Mouse (Mus musculus): ENCODE results near the gene 1810065E05Rik.

Gene 1810065E05Rik

DNA sequence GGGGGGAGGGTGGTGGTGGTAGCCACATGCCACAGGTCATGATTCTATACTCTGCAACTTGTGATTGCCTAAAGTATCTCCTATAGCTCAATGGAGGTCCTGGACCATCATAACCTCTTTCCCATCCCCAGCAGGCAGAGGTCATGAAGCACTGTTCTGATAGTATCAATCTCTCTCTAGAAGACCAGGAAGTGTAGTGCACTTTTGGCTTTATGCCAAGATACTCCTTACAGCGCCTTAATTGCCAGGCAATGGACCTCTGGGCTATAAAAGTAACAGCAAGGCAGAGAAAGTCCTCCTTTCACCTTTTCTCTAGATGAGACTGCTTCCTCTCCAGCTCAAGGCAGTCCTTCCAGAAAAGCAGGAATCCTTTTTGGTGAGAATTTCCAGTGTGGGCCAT, at the start of gene 1810065E05Rik:
Gene 1810065E05Rik (plus strand): TSS at position 297 of the 400 bp plus-strand sequence.
- no peak for DNase-seq (ENCODE audit: extremely low read depth, insufficient read length, low spot score)

DNA sequence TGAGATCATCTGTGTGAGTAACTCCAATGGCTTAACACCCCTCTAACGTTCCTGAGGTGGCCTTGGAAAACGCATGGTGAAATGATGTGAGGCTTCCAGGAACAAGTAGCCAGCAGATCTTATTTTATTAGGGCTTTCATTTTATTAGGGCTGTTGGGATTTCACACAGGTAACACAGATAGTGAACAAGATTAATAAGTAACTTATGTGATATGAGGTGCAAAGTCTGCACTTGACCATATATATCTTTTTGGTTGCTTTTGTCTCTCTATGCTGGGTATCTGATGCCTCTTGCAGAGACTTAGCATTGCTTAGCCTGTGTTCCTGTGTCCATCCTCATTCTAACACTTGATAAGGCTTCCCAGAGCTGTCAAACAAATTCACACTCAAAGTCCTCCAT, 43.6 kb upstream of the 1810065E05Rik start:
- DNase-seq (ENCODE audit: extremely low read depth, insufficient read length, low spot score): no peak

DNA sequence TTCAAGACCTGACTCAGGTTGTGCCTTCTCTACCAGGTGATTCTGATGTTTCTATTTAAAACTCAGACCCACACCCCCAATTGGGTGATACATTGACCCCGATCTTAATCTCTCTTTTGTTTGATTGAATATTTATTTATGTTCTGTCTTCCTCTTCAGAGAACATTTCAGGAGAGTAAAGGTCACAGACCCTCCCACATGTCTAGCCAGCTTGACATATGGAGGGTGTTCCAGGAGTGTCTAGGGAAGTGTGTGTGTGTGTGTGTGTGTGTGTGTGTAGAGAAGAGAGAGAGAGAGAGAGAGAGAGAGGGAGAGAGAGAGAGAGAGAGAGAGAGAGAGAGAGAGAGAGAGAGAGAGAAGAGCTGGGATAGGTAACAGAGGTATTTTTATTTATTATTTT, 43.2 kb upstream of the 1810065E05Rik start:
- DNase-seq (ENCODE audit: extremely low read depth, insufficient read length, low spot score): no peak

DNA sequence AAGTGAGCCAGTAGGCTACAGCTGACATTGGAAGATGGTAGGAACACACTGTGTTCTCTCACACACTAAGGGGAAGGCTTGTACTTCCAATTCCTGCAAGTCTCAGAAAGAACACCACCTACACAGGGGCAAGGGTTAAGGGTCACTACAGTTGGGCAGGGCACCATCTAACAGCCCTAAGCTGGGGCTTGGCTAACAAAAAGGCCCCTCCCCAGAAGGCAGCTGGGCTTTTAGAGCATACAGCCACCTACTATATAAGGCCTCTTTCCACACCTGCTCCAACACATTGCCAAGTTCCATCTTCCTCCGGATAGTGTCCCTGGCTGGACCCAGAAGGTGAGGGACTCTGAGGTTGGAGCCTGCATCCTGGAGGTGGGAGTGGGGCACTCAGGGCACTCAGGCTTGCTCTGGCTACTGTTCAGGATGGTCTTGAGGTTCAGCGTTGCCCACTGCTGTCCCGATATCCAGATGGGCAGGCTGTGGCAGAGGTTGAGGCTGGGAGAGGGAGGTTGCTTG, 42.1 kb upstream of the 1810065E05Rik start, which contains the start of gene Lypd8:
Gene Lypd8 (plus strand): TSS at position 281 of the 516 bp plus-strand sequence.
- DNase-seq (ENCODE audit: extremely low read depth, insufficient read length, low spot score): no peak

DNA sequence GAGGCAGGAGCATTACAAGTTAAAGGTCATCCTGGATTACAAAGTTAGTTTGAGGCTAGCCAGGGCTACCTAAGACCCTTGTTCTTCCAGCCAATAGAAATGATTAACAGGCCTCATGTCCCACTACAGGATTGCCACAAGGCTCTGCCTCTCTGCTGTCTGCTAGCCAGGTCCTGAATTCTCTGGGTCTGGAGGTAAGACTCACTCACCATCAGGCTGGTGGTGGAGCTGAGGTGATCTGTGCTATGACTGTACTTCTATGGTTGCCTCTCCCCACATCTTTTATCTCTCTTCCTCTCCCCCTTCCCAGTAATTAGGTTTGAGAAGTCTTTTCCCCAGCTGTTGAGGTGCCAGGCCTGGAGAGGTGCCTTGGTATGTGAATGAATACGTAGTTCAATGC, 41.4 kb upstream of the 1810065E05Rik start:
- DNase-seq (ENCODE audit: extremely low read depth, insufficient read length, low spot score): no peak

DNA sequence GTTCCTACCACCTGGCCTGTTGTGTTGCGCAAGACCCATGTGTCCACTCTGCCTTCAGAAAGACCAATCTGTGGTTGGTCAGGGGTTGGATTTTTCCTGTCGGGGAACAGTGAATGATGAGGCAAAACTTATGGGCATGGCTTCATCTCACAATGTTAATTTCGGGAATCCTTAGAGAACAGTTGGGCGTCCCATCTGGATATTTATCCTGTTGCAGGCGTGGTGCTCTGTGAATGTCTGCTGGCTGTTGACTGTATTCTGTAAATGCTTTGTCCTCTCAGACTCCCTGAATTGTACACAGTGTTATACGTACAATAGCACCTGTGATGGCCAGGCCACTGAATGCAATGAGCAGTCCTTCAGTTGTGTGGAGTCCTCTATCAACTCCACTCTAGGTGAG, 38.4 kb upstream of the 1810065E05Rik start:
- no peak for DNase-seq (ENCODE audit: extremely low read depth, insufficient read length, low spot score)

DNA sequence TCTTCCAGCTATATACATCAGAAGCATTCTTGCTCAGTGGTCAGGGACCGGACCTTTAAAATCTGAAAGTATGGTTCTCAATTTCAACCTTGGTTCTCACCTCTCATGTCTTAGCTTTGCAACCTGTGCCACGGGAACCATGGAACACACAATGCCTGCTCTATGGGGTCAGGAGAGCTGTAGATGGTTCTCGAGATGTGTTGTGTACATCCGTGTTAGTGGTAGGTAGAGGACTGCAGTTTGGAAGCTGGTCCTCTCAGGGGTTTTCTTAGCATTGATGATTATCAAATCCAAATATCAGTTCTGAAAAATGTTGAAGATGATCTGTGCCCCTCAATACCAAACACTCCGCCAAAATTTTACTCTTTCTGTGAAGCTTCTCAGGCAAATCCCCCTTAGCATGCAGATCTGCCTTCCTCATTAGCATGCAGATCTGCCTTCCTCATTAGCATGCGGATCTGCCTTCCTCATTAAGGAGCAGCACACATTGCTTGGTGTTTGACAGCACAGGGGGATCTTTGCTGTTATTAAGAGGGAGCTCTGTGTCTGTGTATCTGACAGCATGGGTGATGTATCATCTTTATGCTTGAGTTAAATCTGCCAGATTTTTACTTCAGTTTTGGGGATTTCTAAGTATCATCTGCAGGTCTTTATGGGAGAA, 20.8 kb upstream of the 1810065E05Rik start:
- DNase-seq (ENCODE audit: extremely low read depth, insufficient read length, low spot score): no peak

DNA sequence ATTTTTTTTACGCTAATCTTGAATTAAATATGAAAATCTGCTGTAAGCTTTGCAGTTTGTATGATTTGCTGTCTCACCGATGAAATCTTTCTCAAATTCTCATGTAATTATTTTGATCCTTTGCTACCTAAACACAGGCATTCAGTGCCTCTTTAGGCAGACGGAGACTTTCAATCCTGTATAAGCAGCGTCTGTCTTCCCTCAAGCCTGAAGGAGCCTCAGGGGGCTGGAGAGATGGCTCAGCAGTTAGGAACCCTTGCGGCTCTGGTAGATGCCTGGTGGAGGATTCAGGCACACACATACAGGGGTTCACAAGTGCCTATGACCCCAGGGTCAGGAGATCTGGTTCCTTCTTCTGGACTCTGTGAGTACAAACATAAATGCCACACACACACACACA, 20.3 kb upstream of the 1810065E05Rik start:
- DNase-seq (ENCODE audit: extremely low read depth, insufficient read length, low spot score): no peak

DNA sequence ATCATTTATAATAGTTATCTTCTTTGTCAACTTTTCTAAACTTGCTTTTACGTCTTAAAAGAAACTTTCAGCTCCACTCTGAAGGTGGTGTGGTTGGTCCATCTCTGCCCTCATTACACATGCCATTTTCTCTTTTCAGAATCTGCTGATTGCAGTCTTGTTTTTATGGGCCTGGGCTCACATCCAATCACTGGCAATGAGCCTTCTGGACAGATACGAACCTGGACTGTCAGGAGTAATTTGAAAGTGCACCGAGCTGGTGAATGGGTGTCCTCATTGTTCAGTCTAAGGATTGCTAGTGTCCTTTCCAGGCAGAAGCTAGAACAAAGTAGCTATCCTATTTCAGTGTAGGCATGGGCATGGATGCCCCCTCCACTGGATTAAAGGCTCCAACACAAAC, 12.8 kb upstream of the 1810065E05Rik start:
- no peak for DNase-seq (ENCODE audit: extremely low read depth, insufficient read length, low spot score)

DNA sequence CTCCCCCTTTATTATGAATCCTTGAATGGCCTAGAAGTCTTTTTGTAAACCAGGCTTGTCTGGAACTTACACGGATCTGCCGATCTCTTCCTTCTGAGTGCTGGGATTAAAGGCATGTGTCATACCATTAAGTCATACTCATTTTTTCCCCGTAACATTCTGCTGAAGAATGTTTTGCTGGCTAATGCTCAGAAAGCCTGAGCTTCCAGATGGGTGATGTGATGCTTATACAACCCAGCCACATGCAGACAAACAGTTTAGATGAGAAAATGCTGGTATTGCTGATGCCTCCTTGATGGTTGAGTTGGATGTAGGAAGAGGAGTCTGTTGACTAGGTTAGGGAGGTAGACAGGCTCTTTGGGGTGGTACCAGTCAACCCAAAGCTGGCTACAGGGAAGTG, 2.6 kb upstream of the 1810065E05Rik start:
- no peak for DNase-seq (ENCODE audit: extremely low read depth, insufficient read length, low spot score)

DNA sequence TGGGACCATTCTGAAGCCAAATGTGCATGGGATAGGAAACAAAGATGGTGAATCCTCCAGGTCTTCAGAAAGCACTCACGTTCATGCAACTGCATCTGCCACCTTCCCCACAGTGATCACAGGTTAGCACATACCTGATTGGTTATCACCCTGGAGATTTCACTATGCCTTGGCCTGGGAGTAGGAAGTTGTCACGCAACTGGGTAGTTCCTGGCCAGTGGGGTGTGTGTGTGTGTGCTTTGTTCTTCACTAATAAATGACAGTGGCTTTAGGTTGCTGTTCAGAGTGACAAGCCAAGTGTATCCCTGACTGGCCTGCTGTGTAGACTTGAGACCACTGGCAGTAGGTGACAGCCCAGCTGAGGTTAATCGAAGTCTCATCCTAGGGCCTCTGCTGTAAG, 11.3 kb downstream of the 1810065E05Rik start, which contains the start of gene Gm12253:
Gene Gm12253 (plus strand): TSS at position 301 of the 400 bp plus-strand sequence.
- no peak for DNase-seq (ENCODE audit: extremely low read depth, insufficient read length, low spot score)

DNA sequence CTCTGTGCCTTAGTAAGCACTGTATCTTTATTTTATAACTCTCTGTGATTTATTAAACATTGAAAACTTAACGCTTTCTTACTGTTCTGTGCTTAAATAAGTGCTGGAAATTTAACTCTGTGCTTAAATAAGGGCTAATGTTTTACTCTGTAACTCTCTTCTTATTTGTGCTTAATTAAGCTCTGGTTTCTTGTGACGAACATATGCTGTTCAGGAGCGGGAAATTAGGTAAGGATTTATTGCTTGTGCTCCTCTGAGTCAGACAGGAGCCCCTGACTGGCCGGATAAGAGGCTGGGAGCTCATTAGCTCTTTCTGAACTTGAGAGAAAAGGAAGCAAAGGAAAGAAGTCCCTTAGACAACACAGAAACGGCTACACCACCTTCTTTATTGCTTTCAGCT, 17.0 kb downstream of the 1810065E05Rik start:
- no peak for DNase-seq (ENCODE audit: extremely low read depth, insufficient read length, low spot score)

DNA sequence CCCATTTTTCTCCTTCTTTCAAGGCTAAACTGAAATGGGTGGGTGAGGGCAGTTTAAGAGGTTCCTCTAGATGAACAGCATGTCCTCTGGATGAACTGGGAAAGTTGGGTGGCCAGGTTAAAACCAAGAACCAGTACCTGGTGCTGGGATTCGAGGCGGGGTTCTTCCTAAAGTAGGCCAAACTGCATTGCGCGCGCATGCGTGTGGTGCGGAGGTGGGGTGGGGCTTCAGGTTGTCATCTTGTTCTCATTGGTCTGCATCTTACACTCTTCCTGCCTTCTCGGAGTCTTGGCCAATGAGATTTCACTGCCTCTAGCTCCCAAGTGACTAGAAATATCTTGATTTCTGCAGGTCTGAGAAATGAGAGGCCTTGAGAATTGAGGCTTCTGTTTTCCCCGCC, 31.8 kb downstream of the 1810065E05Rik start, which contains the start of gene Lypd9:
Gene Lypd9 (minus strand): TSS at position 165 of the 400 bp plus-strand sequence.
- no peak for DNase-seq (ENCODE audit: extremely low read depth, insufficient read length, low spot score)

DNA sequence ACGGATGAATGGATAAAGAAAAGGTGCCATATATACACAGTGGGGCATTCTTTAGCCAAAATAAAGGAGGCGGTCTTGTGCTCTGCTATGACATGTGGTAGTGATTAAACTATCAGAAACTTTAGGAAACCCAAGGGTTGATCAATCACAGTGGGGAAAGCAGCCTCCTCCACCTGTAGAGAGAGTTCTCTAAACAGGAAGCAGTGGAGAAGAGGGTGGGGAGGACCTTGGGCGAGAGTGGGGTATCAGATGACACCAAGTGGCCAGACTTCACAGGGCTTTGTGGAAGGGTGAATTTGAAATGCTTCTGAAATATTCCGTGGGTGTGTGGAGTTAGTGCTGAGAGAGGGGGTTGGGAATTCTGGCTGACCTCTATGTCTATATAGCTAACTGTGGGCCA, 32.7 kb downstream of the 1810065E05Rik start:
- no peak for DNase-seq (ENCODE audit: extremely low read depth, insufficient read length, low spot score)

DNA sequence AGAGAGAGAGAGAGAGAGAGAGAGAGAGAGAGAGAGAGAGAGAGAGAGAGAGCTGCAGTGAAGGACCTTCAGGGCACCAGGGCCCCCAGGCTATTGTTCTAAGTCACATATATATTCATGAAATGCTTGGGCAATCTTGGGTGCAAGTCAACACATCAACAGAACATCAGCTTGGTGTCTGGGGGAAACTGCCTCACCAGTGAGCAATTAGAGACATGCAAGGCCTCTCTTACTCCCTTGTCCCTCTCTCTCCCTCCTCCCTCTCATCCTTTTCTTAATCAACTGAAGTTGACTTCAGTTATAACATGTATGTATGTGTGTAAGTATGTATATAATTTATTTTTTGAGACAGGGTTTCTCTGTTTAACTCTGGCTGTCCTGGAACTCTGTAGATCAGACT, 41.3 kb downstream of the 1810065E05Rik start, which contains the start of gene Olfr30:
Gene Olfr30 (minus strand): TSS at position 101 of the 400 bp plus-strand sequence.
- no peak for DNase-seq (ENCODE audit: extremely low read depth, insufficient read length, low spot score)

Data from 3134 (cell line).